Mouse (Mus musculus) kidney, embryonic 14.5 days (tissue): ENCODE results near the gene H3f3a. TPM values are rescaled to one million over a fixed set of nuclear protein-coding genes. Genes with fewer than 3 reads are reported as not detected.
A peak's percentile ranks its signal among the peaks of the same experiment; 100 is the strongest.

ENCODE experiments used
- ATAC-seq: fragments of 200-750 bp; cut with Nextera tagmentation; 2 replicates; pipeline ENCODE4 v1.8.0; 2017; ENCODE audit warnings: moderate number of reproducible peaks, mild to moderate bottlenecking, moderate TSS enrichment, moderate library complexity; ENCODE audit not compliant: low FRiP score, low TSS enrichment
- H3K27ac ChIP-seq: fragments of 300-500 bp; sonication (generic); 2 replicates; pipeline ENCODE4 v1.5.1; 2014; ENCODE audit warnings: low read depth, mild to moderate bottlenecking, low read length, moderate library complexity, mixed read lengths
- H3K27me3 ChIP-seq: fragments of 300-500 bp; sonication (generic); 2 replicates; pipeline ENCODE4 v1.6.1; 2014; ENCODE audit warnings: mild to moderate bottlenecking, low read length; ENCODE audit not compliant: control insufficient read depth, insufficient read depth
- H3K36me3 ChIP-seq: fragments of 300-500 bp; sonication (generic); 2 replicates; pipeline ENCODE4 v1.6.1; 2014; ENCODE audit warnings: low read length, mixed read lengths; ENCODE audit not compliant: control insufficient read depth, insufficient read depth
- H3K4me1 ChIP-seq: fragments of 300-500 bp; sonication (generic); 2 replicates; pipeline ENCODE4 v1.6.1; 2014; ENCODE audit warnings: low read length, mixed read lengths; ENCODE audit not compliant: control insufficient read depth, insufficient read depth
- H3K4me2 ChIP-seq: fragments of 300-500 bp; sonication (generic); replicated peaks from 2 replicates; pipeline ENCODE4 v1.6.1; 2014; ENCODE audit warnings: low read depth, mild to moderate bottlenecking, low read length
- H3K4me3 ChIP-seq: fragments of 300-500 bp; sonication (generic); 2 replicates; pipeline ENCODE4 v1.5.1; 2014; ENCODE audit warnings: mild to moderate bottlenecking, low read length
- H3K9ac ChIP-seq: fragments of 300-500 bp; sonication (generic); 2 replicates; pipeline ENCODE4 v1.6.1; 2014; ENCODE audit warnings: low read depth, mild to moderate bottlenecking, low read length, moderate library complexity
- H3K9me3 ChIP-seq: fragments of 300-500 bp; sonication (generic); 2 replicates; pipeline ENCODE4 v1.6.1; 2016; ENCODE audit warnings: low read length; ENCODE audit not compliant: control insufficient read depth
- WGBS: fragments of 180-500 bp; shearing (Covaris S2); extraction: QIAGEN DNeasy Blood & Tissue Kit; methylation state at CpG from one replicate; pipeline ENCODE4 v1.1.7; 2014; 5-methylcytosine and 5-hydroxymethylcytosine counted together
- polyA plus RNA-seq: library from polyadenylated mRNA; unstranded; fragments of >200 nt; fragmentation: Nextera tagmentation; extraction: Ambion mirVana; gene quantifications from 2 replicates; pipeline ENCODE4 v1.2.1, GENCODE M21; 2014

H3f3a gene
- polyA plus RNA-seq, 1 experiment from 2014 or later, result 2,845 TPM

- no peak overlapping the region for H3K9ac ChIP-seq
- WGBS, result 87% methylated on average over 5 of the region's 5 CpGs
- no peak overlapping the region for H3K27ac ChIP-seq
Observed at GRCm38 (mm10) chr1:180799253-180799652, 14.5 kb downstream of the H3f3a start.

DNA sequence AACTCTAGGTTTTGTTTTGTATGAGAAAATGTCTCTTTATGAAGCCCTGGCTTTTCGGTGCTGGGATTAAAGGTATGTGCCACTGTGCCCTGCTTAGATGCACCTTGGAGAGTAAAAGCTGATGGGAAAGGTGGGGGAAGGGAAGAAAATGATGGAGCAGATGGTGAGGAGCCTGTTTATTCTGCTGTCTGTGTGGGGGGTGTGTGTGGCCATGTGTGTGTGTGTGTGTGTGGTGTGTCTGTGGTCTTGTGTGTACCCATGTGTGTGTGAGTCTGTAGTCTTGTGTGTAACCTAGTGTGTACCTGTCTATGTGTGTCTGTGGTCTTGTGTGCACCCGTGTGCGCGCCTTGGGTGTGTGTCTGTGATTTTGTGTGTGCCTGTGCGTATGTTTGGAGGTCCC, 15.1 kb downstream of the H3f3a start:
- H3K27me3 ChIP-seq, result no peaks in the 10 kb centered on the region
- H3K9ac ChIP-seq, result no peak overlapping the region
- no peak overlapping the region for H3K27ac ChIP-seq
- H3K36me3 ChIP-seq, result peaks cover 23% of the 10 kb centered on the region
- no peak overlapping the region for H3K4me3 ChIP-seq
- no peak overlapping the region for H3K4me2 ChIP-seq
- 94% methylated on average over 5 of the region's 5 CpGs for WGBS
- no peak for ATAC-seq
- H3K4me1 ChIP-seq, result peaks cover 2% of the 10 kb centered on the region; the same call in 1 of the 2 replicates
- no peaks in the 10 kb centered on the region for H3K9me3 ChIP-seq

More at GRCm38 (mm10) chr1:180799253-180799652, 14.5 kb downstream of the H3f3a start:
- no peak for ATAC-seq
- no peak overlapping the region for H3K4me3 ChIP-seq
- H3K4me2 ChIP-seq, result no peak overlapping the region
- no peaks in the 10 kb centered on the region for H3K9me3 ChIP-seq
- H3K27me3 ChIP-seq, result no peaks in the 10 kb centered on the region
- no peaks in the 10 kb centered on the region; the same call in 1 of the 2 replicates for H3K4me1 ChIP-seq
- H3K36me3 ChIP-seq, result peaks cover 29% of the 10 kb centered on the region

DNA sequence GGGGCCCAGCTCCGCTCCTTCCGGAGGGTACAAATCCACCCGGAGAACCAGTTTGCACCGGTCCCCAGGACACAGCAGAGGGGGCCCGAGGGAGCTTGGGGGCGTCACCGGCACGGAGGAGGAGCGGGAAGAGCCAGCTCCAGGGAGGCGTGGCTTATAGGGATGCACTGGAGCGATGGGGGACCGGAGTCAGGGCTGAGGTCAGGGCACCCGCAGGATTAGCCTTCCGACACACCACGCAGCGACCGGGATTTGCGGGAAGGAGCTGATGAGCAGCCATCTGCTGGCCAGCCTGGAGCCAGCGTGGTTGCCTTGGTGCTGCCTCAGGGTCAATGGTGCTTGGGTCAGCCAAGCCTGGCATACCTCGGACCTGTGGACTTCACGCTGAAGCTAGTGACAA, 19.6 kb downstream of the H3f3a start:
- ATAC-seq, result peak; percentile 88
- H3K4me1 ChIP-seq, result peaks cover 5% of the 10 kb centered on the region; the same call in 1 of the 2 replicates
- under 1% methylated on average over 21 of the region's 21 CpGs for WGBS
- H3K9me3 ChIP-seq, result no peaks in the 10 kb centered on the region
- peak overlapping the region; percentile 62 for H3K4me2 ChIP-seq
- peak overlapping the region; percentile 27 for H3K4me3 ChIP-seq
- H3K27me3 ChIP-seq, result no peaks in the 10 kb centered on the region
- H3K27ac ChIP-seq, result no peak overlapping the region
- H3K9ac ChIP-seq, result peak overlapping the region; percentile 8; the same call in 1 of the 2 replicates
- H3K36me3 ChIP-seq, result no peaks in the 10 kb centered on the region

GRCm38 (mm10) chr1:180793445-180794117, 20.2 kb downstream of the H3f3a start:
- peak overlapping the region; percentile 8; the same call in 1 of the 2 replicates for H3K9ac ChIP-seq
- peak overlapping the region; percentile 62 for H3K4me2 ChIP-seq
- H3K4me1 ChIP-seq, result peaks cover 5% of the 10 kb centered on the region; the same call in 1 of the 2 replicates
- H3K27ac ChIP-seq, result no peak overlapping the region; the same call in 1 of the 2 replicates
- no peaks in the 10 kb centered on the region for H3K36me3 ChIP-seq
- H3K4me3 ChIP-seq, result peak overlapping the region; percentile 27
- WGBS, result 6% methylated on average over 18 of the region's 18 CpGs
- H3K9me3 ChIP-seq, result no peaks in the 10 kb centered on the region
- ATAC-seq, result peak; percentile 63
- H3K27me3 ChIP-seq, result no peaks in the 10 kb centered on the region

GRCm38 (mm10) chr1:180792814-180793213, 20.9 kb downstream of the H3f3a start:
- Histone ChIP-seq H3K9ac (no peak overlapping the region), H3K36me3 (no peaks in the 10 kb centered on the region), H3K4me2 (no peak overlapping the region), H3K27ac (no peak overlapping the region), H3K9me3 (no peaks in the 10 kb centered on the region), H3K4me3 (no peak overlapping the region), H3K4me1 (peaks cover 5% of the 10 kb centered on the region; the same call in 1 of the 2 replicates), H3K27me3 (no peaks in the 10 kb centered on the region)
- 87% methylated on average over 4 of the region's 4 CpGs for WGBS
- no peak for ATAC-seq

- 80% methylated on average over 14 of the region's 14 CpGs for WGBS
- Histone ChIP-seq H3K4me3 (no peak overlapping the region), H3K27me3 (no peaks in the 10 kb centered on the region), H3K9me3 (no peaks in the 10 kb centered on the region), H3K4me1 (peaks cover 5% of the 10 kb centered on the region; the same call in 1 of the 2 replicates), H3K36me3 (no peaks in the 10 kb centered on the region), H3K4me2 (no peak overlapping the region), H3K9ac (no peak overlapping the region), H3K27ac (no peak overlapping the region)
- ATAC-seq, result no peak
Observed at GRCm38 (mm10) chr1:180791821-180792480, 21.8 kb downstream of the H3f3a start.

DNA sequence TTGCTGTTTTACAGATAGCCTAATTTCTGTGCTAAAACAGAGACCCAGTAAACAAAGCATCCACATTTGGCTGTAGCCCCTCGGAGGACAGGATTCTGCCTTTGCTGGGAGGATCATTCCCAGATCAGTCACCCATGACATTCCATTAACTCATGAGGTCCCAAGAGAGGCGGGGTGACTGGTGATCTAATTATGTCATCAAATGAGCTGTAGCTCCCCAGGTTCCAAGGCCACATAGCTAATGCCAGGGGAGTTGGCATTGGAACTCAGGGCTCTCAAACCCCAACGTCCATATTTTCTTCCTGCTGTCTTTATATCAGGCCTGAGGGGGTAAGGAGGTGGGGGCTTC, 30.2 kb downstream of the H3f3a start:
- Histone ChIP-seq H3K4me3 (no peak overlapping the region), H3K36me3 (no peaks in the 10 kb centered on the region), H3K4me1 (peaks cover 11% of the 10 kb centered on the region; the same call in 1 of the 2 replicates), H3K27me3 (no peaks in the 10 kb centered on the region), H3K4me2 (no peak overlapping the region), H3K27ac (peak overlapping the region; percentile 60; the same call in 1 of the 2 replicates), H3K9ac (no peak overlapping the region), H3K9me3 (no peaks in the 10 kb centered on the region)
- 20% methylated on average over 3 of the region's 3 CpGs for WGBS
- peak; percentile 51; the same call in 1 of the 2 replicates for ATAC-seq

DNA sequence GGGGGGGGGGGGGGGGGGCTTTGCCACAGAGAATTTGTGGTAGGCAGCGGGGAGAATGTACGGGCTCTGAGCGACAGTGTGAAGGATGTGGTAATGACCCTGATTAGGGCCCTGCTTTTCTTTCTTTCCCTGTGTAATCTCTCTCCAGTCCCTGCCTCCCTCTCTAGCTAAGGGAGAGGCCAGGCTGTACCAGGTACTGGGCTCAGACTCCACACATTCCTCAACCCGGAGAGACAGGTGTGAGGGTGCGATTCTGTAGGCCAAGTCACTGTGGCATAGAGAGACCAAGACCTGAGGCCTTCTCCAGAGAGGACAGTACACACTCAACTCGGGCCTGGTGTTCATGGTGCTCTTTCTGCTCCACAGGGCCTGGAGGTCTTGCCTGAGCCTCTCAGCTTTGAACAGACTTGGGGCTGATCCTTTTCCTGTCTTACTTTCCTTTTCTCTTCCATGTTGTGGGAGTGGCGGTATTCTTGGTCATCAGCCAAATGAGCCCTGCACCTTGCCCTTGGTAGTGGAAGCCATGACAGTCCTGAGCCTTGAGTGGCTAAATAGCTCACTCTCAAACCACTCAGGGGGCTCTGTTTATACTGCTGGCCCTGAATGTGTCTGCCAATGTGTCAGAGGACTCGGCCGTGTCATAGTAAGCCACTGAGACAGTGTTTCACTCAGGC, 30.7 kb downstream of the H3f3a start:
- Histone ChIP-seq H3K27ac (peak overlapping the region; percentile 60; the same call in 1 of the 2 replicates), H3K36me3 (no peaks in the 10 kb centered on the region), H3K9ac (no peak overlapping the region), H3K4me2 (no peak overlapping the region), H3K4me1 (peaks cover 11% of the 10 kb centered on the region; the same call in 1 of the 2 replicates), H3K9me3 (no peaks in the 10 kb centered on the region), H3K4me3 (no peak overlapping the region), H3K27me3 (no peaks in the 10 kb centered on the region)
- peak; percentile 48; the same call in 1 of the 2 replicates for ATAC-seq
- 43% methylated on average over 7 of the region's 9 CpGs for WGBS
